Mouse (Mus musculus): ENCODE data around the gene Pcf11.

DNA sequence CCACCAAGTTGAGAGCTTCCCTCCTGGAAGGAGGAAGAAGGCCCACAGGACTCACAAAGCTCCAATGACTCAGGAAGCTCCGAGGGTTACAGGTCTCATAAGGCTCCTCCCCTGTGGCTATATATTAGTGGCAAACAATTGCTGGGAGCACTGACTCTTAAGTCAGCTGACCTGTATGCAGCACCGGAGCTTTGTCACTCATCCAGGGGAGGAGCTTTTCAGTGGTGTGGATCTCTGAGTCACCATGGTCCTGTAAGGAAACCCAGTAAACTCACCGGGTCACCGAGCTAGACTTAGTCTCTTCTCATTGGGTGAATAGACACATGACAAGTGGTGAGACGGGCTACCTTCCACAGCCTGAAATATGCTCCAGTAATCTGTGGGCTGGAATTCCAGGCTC, 29.0 kb upstream of the Pcf11 start:
- TF ChIP-seq HCFC1 (IDR thresholded peaks at IDR 0.05; ENCODE audit: low read depth, low read length) (no peak), CTCF (conservative IDR thresholded peaks at IDR 0.05 in 1 of 2, IDR thresholded peaks at IDR 0.05 in 1 of 2; ENCODE audit: low read depth in 2 of 2, low read length in 2 of 2) (no peak), UBTF (IDR thresholded peaks at IDR 0.05; ENCODE audit: low read depth, low read length) (no peak), ZNF384 (IDR thresholded peaks at IDR 0.05; ENCODE audit: low read depth, low read length) (no peak), EP300 (IDR thresholded peaks at IDR 0.05; ENCODE audit: low read length) (no peak), NRF1 (IDR thresholded peaks at IDR 0.05; ENCODE audit: low read depth, low read length) (no peak)

All from CH12.LX (cell line).